Mouse (Mus musculus) embryonic facial prominence, embryonic 11.5 days (tissue): ENCODE measurements at regions not wholly inside any gene's neighbourhood (a gene's known extent, or its start where the extent isn't known, plus 50 kb on each side); places are given as distances from the start of the nearest gene placed in this dataset.

ENCODE experiments used
- ATAC-seq: fragments of 200-750 bp; cut with Nextera tagmentation; replicated peaks from 2 replicates; pipeline ENCODE4 v1.8.0; 2017; ENCODE audit warnings: low read depth; ENCODE audit not compliant: insufficient number of reproducible peaks, low FRiP score, low TSS enrichment
- DNase-seq: peaks from one replicate; pipeline ENCODE4 v3.0.0-alpha.2; 2015; ENCODE audit warnings: low spot score
- H3K27ac ChIP-seq: fragments of 300-500 bp; sonication (generic); replicated peaks from 2 replicates; pipeline ENCODE4 v1.5.1; 2014; ENCODE audit warnings: mild to moderate bottlenecking, low read depth, low read length, control low read depth
- H3K27me3 ChIP-seq: fragments of 300-500 bp; sonication (generic); 2 replicates; pipeline ENCODE4 v1.6.1; 2014; ENCODE audit warnings: mild to moderate bottlenecking, low read length, moderate library complexity, mixed read lengths; ENCODE audit not compliant: control insufficient read depth, insufficient read depth
- H3K36me3 ChIP-seq: fragments of 300-500 bp; sonication (generic); replicated peaks from 2 replicates; pipeline ENCODE4 v1.6.1; 2014; ENCODE audit warnings: low read depth, mild to moderate bottlenecking, low read length, moderate library complexity, mixed read lengths; ENCODE audit not compliant: control insufficient read depth, insufficient read depth
- H3K4me1 ChIP-seq: fragments of 300-500 bp; sonication (generic); 2 replicates; pipeline ENCODE4 v1.6.1; 2014; ENCODE audit warnings: low read length, mixed read lengths; ENCODE audit not compliant: control insufficient read depth, insufficient read depth
- H3K4me2 ChIP-seq: fragments of 300-500 bp; sonication (generic); 2 replicates; pipeline ENCODE4 v1.6.1; 2014; ENCODE audit warnings: low read depth, mild to moderate bottlenecking, control low read depth, low read length, moderate library complexity
- H3K4me3 ChIP-seq: fragments of 300-500 bp; sonication (generic); 2 replicates; pipeline ENCODE4 v1.5.1; 2014; ENCODE audit warnings: low read depth, low read length, control low read depth
- H3K9ac ChIP-seq: fragments of 300-500 bp; sonication (generic); replicated peaks from 2 replicates; pipeline ENCODE4 v1.6.1; 2014; ENCODE audit warnings: mild to moderate bottlenecking, control low read depth, low read length
- H3K9me3 ChIP-seq: fragments of 300-500 bp; sonication (generic); replicated peaks from 2 replicates; pipeline ENCODE4 v1.6.1; 2016; ENCODE audit warnings: mild to moderate bottlenecking, low read length, inconsistent platforms, mixed read lengths; ENCODE audit not compliant: control insufficient read depth
- WGBS: fragments of 180-500 bp; shearing (Covaris S2); extraction: QIAGEN DNeasy Blood & Tissue Kit; methylation state at CpG from one replicate; pipeline ENCODE4 v1.1.7; 2014; 5-methylcytosine and 5-hydroxymethylcytosine counted together

DNA sequence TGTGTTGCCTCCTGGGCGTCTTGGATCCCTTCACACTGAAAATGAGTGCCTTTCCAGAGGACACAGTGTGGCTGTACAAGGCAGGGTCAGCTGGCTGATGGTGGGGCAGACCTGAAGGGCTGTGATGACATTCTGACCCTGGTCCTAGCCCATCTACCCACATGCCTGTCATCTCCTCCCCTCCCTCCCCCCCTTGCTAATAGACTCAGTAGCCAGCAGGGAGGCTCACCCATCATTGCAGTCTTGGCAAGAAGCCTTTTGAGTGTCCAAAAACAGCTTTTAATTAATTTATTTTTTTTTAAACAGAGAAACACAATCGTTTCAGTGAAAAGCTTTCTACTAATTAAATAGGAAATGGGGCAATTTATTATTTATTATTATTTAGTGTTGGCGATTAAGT, 67.0 kb upstream of the Ssx2ip start:
- WGBS, result 71% methylated on average over 3 of the region's 3 CpGs
- no peak for ATAC-seq
- no peaks in the 10 kb centered on the region for H3K27me3 ChIP-seq
- H3K9ac ChIP-seq, result no peak overlapping the region
- H3K4me2 ChIP-seq, result no peak overlapping the region
- H3K9me3 ChIP-seq, result no peaks in the 10 kb centered on the region
- H3K27ac ChIP-seq, result no peak overlapping the region
- no peaks in the 10 kb centered on the region for H3K36me3 ChIP-seq
- no peaks in the 10 kb centered on the region for H3K4me1 ChIP-seq
- no peak overlapping the region for H3K4me3 ChIP-seq
- no peak for DNase-seq

DNA sequence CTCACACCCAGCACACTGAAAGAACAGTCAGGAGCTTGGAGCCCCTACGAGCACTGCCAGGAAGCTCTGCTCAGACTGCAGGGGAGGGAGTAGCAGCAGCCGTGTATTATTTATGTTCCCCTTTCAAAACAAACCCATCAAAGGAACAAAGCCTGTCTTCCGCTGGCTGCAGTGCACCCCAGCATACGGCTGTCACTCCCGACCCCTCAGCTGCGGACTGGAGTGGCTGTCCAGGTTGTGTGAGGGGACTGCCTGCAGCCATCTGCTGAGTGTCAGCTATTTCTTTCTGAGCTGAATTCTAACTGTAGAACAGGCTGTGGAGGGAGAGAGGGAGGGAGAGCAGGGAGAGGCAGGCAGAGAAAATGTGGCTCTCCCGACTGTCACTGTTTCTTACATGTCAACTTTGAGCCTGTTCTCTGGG, 66.6 kb upstream of the Ssx2ip start:
- ATAC-seq (no peak; the same call in 1 of the 2 replicates), DNase-seq (peak; percentile 35)
- 20% methylated on average over 7 of the region's 7 CpGs for WGBS
- Histone ChIP-seq H3K4me3 (no peak overlapping the region), H3K27ac (no peak overlapping the region), H3K36me3 (no peaks in the 10 kb centered on the region), H3K4me2 (peak overlapping the region; percentile 10; the same call in 1 of the 2 replicates), H3K9me3 (no peaks in the 10 kb centered on the region), H3K4me1 (no peaks in the 10 kb centered on the region), H3K9ac (no peak overlapping the region), H3K27me3 (no peaks in the 10 kb centered on the region)

DNA sequence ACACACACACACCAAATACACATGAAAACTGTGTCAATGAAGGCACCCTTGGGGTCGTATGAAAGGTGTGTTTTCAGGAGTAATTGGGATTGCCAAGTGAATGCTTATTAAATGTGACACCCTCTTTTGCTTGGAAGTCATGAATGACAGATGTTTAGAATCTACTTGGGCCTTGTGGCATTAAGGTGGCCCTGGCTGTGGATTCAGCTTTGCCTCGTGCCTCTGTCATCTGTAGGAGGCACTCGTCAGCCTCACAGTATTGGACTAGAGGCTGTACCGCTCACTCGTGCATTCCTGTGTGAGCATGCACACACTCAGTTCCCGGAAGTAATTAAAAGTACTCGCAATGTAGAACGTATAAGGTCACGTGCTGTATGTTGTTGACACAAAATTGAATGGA, 66.0 kb upstream of the Ssx2ip start:
- Histone ChIP-seq H3K4me1 (no peaks in the 10 kb centered on the region), H3K4me3 (no peak overlapping the region), H3K4me2 (no peak overlapping the region), H3K9me3 (no peaks in the 10 kb centered on the region), H3K36me3 (no peaks in the 10 kb centered on the region), H3K9ac (no peak overlapping the region), H3K27ac (no peak overlapping the region), H3K27me3 (no peaks in the 10 kb centered on the region)
- DNase-seq (no peak), ATAC-seq (no peak)
- 69% methylated on average over 9 of the region's 9 CpGs for WGBS

DNA sequence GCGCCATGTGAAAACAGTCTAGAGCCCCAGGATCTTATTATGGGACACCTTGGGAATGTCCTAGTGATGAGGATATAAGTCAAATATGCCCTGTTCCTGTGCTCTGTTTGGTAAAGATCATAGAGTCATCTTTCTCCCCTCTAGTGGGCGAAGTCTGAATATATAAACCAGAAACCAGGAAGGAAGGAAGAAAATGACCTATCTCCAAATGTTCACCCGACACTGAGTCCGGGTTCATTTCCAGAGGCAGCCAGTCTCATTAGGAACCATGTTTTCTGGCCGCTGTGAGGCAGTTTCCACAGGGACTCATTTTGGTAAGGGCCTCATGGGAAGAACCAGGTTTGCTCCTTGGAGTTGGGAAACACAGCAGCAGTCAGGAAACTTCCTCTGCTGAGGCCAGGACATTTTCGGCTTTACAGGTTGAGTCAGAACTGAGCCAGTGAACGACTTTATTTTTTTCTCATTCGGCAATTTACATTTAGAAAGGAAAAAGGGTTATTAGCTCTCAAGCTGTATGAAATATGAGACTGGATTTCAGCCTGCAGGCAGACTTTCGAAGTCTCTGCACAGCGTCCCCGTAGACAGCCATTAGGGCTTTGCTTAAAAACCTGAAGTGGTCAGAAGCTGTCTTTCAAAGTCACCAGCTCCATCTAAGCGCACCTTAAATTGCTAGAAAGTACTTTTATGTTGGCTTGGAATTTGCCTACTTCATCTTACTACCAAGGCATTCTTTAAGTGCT, 64.0 kb upstream of the Ssx2ip start:
- Histone ChIP-seq H3K4me3 (no peak overlapping the region), H3K27me3 (no peaks in the 10 kb centered on the region), H3K4me2 (no peak overlapping the region), H3K4me1 (no peaks in the 10 kb centered on the region), H3K9ac (no peak overlapping the region), H3K27ac (no peak overlapping the region), H3K9me3 (no peaks in the 10 kb centered on the region), H3K36me3 (no peaks in the 10 kb centered on the region)
- no peak for ATAC-seq
- 62% methylated on average over 12 of the region's 12 CpGs for WGBS
- peak; percentile 37 for DNase-seq

DNA sequence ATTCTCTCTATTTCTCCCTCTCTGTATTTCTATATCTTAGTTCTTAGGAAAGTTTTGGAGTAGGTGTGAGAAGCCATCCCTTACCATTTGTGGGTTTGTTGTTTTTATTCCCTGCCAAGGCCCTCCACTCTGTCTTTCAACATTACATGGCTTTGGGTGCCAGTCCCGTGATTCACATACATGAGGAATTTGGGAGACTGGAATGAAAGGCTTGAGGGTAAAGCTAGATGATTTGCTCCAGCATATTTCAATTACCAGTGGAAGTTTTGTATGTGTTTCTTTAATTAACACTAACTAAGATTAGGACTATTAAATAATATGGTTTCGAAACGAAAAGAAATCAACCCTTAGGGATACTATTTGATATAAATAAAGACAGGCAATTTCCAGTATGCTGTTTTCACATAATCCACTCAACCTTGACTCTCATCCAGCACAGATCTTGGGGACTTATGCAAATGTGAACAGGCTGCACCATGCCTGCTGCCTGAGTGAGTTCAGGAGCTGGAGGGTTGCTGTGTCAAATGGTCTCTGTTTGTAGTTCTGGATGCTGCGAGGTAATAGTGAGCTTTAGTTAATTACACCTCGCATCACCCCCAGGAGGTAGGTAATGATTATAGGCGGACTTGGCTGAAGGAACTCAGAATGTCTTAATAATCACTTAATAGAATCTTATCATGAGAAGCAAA, 62.6 kb upstream of the Ssx2ip start:
- Histone ChIP-seq H3K9ac (no peak overlapping the region), H3K27me3 (no peaks in the 10 kb centered on the region), H3K36me3 (no peaks in the 10 kb centered on the region), H3K4me2 (no peak overlapping the region), H3K9me3 (no peaks in the 10 kb centered on the region), H3K4me1 (no peaks in the 10 kb centered on the region), H3K4me3 (no peak overlapping the region), H3K27ac (no peak overlapping the region)
- no peak for DNase-seq
- 70% methylated on average over 6 of the region's 6 CpGs for WGBS
- no peak for ATAC-seq

DNA sequence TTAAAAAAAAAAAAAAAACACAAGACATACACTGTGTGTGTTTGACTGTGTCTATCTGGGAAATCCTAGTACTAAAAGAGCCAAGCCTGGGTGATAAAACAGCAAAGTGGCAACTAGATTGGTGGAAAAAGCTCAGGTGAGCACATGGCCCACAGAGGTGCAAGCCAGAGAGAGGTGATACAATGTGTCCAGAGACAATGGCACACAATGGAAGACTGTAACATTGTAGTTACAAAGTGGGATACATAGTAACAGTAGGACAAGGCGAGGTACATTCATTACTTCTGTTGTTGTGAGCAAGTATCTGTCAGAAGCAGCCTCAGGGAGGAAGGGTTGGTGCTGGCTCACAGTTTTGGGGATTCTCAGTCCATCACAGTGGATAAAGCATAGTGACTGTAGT, 61.7 kb upstream of the Ssx2ip start:
- no peak for ATAC-seq

DNA sequence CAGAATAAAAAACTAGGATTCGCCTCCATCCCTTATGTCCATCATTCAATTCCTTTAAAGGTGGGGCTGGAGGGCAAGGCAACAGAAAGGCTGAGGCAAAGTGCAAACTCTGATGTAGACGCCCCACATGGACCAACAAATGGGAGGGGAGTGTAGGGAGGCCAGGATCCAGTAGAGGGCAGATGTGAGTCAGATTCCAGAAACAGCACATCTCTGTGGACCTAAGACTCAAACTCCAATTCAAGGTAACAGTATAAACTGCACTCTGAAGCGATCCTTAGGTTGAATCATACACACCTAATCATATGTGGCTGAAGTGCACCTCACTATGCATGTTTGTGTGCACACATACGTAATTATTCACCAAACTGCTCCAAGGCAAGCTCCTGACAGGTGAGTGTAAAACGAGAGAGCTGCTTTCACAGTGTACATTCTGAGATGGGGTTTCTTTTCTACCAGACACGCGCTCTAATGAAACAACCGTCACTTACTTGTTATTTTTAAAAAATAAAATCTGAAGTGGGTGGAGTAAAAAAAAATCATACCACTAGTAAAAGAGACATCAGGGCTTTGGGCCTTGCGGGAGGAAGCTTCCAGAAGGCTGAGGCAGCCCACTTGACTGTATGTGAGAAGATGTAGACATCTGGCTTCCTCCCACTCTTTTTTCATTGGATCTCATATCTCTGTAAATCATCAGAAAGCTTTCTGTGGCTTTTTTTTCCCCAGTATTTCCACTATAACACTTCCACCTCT, 60.6 kb upstream of the Ssx2ip start:
- ATAC-seq, result no peak

More for the DNA sequence above, 61.7 kb upstream of the Ssx2ip start:
- Histone ChIP-seq H3K9ac (no peak overlapping the region), H3K36me3 (no peaks in the 10 kb centered on the region), H3K27me3 (no peaks in the 10 kb centered on the region), H3K4me1 (no peaks in the 10 kb centered on the region), H3K4me3 (no peak overlapping the region), H3K9me3 (no peaks in the 10 kb centered on the region), H3K4me2 (no peak overlapping the region), H3K27ac (no peak overlapping the region)
- 97% methylated on average over 1 of the region's 1 CpGs for WGBS
- no peak for DNase-seq

More for the DNA sequence above, 60.6 kb upstream of the Ssx2ip start:
- no peak overlapping the region for H3K27ac ChIP-seq
- H3K4me2 ChIP-seq, result no peak overlapping the region
- no peaks in the 10 kb centered on the region for H3K4me1 ChIP-seq
- H3K9ac ChIP-seq, result no peak overlapping the region
- H3K36me3 ChIP-seq, result no peaks in the 10 kb centered on the region
- 57% methylated on average over 9 of the region's 9 CpGs for WGBS
- peak; percentile 76 for DNase-seq
- no peaks in the 10 kb centered on the region for H3K9me3 ChIP-seq
- H3K4me3 ChIP-seq, result no peak overlapping the region
- no peaks in the 10 kb centered on the region for H3K27me3 ChIP-seq
